Mouse (Mus musculus): ENCODE measurements around the gene Mef2d. TPM values are rescaled to one million over a fixed set of nuclear protein-coding genes. Genes with fewer than 3 reads are reported as not detected.

Mef2d gene
- total RNA-seq, 2 experiments from 2014 or later, result 173 to 184 TPM

DNA sequence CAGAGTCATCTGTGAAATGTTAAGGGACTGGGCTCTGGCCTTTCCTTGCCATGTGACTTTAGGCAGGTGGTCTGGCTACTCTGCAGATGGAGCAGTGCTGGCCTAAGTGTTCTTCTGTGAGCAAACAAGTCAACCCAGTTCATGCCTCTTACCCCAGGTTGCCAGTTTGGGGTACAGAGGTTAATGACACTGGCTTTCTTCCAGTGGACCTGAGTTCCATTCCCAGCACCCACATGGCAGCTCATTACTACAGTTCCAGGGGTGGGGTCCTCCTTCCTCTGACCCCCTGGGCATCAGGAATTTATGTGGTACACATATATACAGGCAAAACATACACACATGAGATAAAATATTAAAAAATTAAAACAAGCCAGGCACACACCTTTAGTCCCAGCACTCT is 14.6 kb downstream of the Mef2d start:
- Histone ChIP-seq H3K27ac (peak overlapping the region; percentile 90), H3K4me3 (no peak overlapping the region)
- intact Hi-C loops (cut with DNase I), result no loop called here
- no peak for DNase-seq
- no peak for TF ChIP-seq CTCF (IDR thresholded peaks at IDR 0.05)

DNA sequence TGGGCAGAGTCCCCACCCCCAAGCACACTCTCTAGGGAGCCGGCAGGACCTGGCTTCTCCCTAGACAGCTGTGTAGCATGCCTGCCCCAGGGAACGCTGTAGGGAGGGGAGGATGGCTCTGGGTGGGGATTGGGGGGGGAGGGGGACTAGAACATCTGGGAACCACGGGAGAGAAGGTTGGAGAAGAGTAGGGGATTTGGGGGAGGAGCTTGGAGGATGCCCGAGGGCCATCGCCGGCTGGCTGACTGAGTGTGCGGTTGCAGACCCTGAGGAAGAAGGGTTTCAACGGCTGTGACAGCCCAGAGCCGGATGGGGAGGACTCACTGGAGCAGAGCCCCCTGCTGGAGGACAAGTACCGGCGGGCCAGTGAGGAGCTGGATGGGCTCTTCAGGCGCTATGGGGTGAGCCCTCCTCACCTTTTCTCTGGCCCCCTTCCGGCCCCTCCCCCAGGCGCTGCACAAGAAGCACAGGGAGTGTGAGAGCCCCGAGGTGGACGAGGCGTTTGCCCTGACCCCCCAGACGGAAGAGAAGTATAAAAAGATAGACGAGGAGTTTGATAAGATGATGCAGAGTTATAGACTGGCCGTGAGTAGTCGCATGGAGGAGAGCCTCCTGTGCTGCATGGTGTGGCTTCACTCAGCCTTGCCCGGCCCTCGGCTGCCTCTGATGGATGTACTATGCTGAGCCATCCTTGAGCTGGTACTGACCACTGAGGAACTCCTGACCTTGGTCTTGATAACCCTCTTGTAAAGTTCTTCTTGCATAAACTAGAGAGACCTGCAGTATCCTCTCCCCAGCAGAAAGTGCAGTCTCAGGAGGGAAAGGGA is 15.8 kb downstream of the Mef2d start:
- Histone ChIP-seq H3K4me3 (peak overlapping the region; percentile 33), H3K27ac (peak overlapping the region; percentile 90)
- intact Hi-C loops (cut with DNase I), result no loop called here
- DNase-seq, result peak; percentile 73
- TF ChIP-seq CTCF (IDR thresholded peaks at IDR 0.05), result peak; percentile 69

DNA sequence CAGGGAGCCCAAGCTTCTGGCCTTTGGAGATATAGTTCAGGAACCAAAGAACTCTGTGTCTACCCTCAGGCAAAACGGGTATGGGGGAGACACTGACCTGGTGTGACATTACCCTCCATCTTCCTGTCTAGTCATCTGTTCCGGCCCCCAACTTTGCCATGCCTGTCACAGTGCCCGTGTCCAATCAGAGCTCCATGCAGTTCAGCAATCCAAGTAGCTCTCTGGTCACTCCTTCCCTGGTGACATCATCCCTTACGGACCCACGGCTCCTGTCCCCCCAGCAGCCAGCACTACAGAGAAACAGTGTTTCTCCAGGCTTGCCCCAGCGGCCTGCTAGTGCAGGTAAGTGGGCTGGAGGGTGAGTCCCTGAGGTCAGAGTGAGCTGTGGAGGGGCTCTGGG is 16.8 kb downstream of the Mef2d start:
- Histone ChIP-seq H3K27ac (peak overlapping the region; percentile 90), H3K4me3 (no peak overlapping the region)
- no peak for DNase-seq
- intact Hi-C loops (cut with DNase I), result no loop called here
- TF ChIP-seq CTCF (IDR thresholded peaks at IDR 0.05), result no peak

DNA sequence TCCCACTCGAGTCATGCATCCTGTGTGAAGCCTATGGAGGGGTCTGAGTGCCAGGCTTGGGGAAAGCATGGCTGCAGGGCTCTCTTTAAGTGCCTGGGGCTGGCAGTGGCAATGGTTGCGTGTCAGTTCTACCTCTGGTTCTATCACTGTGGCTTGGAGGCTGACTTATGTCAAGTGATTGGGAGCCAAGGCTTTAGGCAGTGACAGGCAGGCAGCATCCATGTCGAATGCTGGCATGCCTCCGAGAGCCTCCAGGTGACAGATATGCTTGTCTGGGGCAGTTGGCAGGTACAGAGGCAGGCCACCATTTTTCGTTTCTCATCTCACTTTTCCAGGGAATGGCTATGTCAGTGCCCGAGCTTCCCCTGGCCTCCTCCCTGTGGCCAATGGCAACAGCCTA is 18.7 kb downstream of the Mef2d start:
- DNase-seq, result peak; percentile 23
- intact Hi-C loops (cut with DNase I), result no loop called here
- H3K27ac ChIP-seq, result peak overlapping the region; percentile 90
- TF ChIP-seq CTCF (IDR thresholded peaks at IDR 0.05), result no peak
- peak overlapping the region; percentile 7; the same call in 1 of the 2 replicates for H3K4me3 ChIP-seq

DNA sequence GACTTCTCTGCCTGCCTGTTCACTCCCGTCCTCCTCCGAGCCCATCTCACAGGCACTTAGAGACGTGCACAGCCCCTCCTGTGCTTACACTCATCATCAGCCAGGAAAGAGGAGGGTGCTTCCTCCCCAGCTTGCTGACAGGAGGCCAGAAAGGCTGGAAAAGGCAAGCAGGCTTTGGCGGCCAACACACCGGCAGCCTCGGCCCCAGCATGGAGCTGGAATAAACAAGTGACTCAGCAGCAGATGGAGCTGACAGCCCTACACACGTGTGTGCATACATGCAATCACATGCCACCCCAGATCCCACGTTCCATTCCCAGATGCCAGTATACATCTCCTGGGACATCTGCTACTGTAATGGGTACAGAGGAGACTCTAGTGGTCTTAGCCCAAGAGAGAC is 20.1 kb downstream of the Mef2d start:
- Histone ChIP-seq H3K27ac (peak overlapping the region; percentile 90), H3K4me3 (peak overlapping the region; percentile 31; the same call in 1 of the 2 replicates)
- no peak for TF ChIP-seq CTCF (IDR thresholded peaks at IDR 0.05)
- intact Hi-C loops (cut with DNase I), result no loop called here
- DNase-seq, result peak; percentile 91

DNA sequence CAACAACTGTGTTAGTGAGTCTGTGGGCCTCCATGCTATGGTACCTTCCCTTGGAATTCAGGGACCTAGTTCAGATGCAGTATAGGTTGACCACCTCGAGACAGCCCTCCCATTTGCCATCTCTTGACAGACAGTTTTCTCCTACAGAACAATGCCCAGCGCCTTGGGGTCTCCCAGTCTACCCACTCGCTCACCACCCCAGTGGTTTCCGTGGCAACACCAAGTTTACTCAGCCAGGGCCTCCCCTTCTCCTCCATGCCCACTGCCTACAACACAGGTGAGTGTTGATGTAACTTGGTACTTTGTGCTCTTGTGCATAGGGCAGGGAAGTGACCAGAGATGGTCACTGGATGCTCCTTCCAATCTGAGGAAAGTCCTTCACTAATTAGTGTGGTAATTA is 20.6 kb downstream of the Mef2d start:
- peak overlapping the region; percentile 90 for H3K27ac ChIP-seq
- no peak for DNase-seq
- H3K4me3 ChIP-seq, result peak overlapping the region; percentile 31; the same call in 1 of the 2 replicates
- intact Hi-C loops (cut with DNase I), result no loop called here
- no peak for TF ChIP-seq CTCF (IDR thresholded peaks at IDR 0.05)

DNA sequence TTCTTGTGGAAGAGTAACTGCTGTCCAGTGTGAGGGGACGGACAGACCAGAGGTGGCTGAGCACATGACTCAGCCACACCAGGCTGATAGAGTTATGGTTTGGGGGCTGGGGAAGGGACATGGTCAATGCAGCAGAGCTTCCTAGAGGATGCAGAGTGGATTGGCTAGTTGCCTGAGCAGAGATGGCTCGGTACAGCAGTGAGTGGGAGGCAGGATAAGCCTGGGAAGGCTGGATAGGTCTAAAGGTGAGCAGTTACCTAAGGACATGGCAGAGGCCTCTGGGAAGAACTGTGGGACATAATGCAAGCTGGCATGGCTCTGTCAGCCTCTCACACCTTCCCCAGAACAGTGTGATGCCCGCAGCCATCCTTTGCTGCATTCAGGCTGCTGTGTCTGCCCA is 21.7 kb downstream of the Mef2d start:
- intact Hi-C loops (cut with DNase I), result no loop called here
- TF ChIP-seq CTCF (IDR thresholded peaks at IDR 0.05), result no peak
- DNase-seq, result peak; percentile 26
- Histone ChIP-seq H3K27ac (peak overlapping the region; percentile 90), H3K4me3 (no peak overlapping the region)

DNA sequence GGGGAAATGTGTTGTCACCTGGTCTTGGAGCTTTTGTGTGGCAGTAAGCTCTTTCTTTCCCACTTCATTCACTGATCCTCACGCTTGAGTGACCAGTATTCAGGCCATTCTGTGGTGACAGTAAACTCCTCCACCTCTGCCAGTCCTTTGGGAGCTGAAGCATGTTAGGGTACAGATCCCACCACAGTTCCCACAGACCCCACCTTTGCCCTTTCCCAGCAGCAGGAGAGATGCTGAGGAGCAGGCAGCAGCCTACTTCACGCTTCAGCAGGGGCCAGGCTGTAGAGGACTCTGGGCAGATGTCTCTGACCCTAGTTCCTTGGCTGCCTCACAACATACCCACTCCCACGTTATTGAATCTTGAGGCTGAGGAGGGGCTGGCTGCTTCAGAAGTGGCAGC is 22.1 kb downstream of the Mef2d start:
- intact Hi-C loops (cut with DNase I), result no loop called here

DNA sequence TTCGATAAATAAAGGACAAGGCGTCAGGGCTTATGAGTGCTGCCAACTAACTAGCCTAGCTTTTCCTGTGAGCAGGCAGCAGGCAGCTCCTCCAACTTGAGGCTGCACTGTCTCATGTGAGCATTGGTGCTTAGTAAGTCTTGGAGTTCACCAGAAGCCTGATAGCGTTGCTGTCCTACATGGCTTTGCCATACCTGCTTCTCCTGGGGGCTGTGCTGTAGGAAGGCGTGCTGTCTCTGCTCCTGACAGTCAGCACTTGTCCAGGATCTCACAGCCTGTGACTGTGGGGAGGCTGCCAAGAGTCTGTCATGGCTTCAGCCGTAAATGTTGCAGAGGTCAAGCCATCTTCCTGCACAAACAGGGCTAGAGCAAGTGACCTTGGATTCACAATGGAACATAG is 23.9 kb downstream of the Mef2d start:
- peak; percentile 78 for DNase-seq
- TF ChIP-seq CTCF (IDR thresholded peaks at IDR 0.05), result no peak
- intact Hi-C loops (cut with DNase I), result no loop called here
- no peak overlapping the region for H3K4me3 ChIP-seq
- peak overlapping the region; percentile 90 for H3K27ac ChIP-seq

More for the DNA sequence above, 22.1 kb downstream of the Mef2d start:
- H3K27ac ChIP-seq, result peak overlapping the region; percentile 90
- TF ChIP-seq CTCF (IDR thresholded peaks at IDR 0.05), result no peak
- DNase-seq, result no peak
- H3K4me3 ChIP-seq, result no peak overlapping the region

DNA sequence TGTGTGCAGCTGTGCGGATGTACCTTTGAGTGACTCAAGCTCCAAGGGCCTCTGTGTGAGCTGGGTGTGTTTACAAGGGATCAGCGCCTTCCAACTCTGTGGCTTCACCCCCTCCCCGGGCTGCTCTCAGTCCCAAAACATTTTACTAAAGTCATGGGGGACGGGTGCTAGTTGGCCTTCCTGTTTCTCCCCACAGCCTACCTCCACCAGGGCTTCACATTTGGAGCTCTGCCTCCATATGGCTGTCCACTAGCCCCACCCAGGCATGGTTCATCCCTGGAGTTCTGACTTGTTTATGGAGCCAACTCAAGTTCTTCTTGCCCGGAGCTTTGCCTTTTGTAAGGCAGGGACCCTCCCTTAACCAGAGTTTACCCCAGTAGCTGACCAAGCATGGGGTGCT is 28.2 kb downstream of the Mef2d start:
- TF ChIP-seq CTCF (IDR thresholded peaks at IDR 0.05), result no peak
- intact Hi-C loops (cut with DNase I), result no loop called here
- no peak for DNase-seq
- Histone ChIP-seq H3K27ac (peak overlapping the region; percentile 88), H3K4me3 (no peak overlapping the region)

DNA sequence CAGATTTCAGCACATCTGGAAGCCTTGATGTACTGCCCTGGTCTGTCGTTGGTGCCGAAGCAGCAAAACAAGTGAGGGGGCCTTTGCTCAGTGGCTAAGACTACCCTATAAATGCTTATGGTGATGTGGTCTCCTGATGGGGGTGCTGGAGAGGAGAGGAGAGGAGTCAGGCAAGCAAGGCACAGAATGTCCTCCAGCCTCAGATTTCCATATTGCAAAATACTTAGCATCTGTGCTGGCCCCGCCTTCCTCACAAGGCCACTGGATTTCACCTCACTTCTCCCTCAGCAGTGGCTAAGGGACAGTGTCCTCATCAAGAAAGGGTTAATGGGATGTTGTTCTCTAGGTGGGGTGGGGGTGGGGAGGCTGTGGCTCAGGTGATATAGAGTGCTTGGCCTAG is 30.3 kb downstream of the Mef2d start:
- Histone ChIP-seq H3K4me3 (no peak overlapping the region), H3K27ac (peak overlapping the region; percentile 88)
- TF ChIP-seq CTCF (IDR thresholded peaks at IDR 0.05), result no peak; the same call in 1 of the 2 replicates
- intact Hi-C loops (cut with DNase I), result loop anchor here (2.0 kb wide), 1 partner anchor 28 kb away; no protein-coding TSS in a partner anchor
- no peak for DNase-seq

DNA sequence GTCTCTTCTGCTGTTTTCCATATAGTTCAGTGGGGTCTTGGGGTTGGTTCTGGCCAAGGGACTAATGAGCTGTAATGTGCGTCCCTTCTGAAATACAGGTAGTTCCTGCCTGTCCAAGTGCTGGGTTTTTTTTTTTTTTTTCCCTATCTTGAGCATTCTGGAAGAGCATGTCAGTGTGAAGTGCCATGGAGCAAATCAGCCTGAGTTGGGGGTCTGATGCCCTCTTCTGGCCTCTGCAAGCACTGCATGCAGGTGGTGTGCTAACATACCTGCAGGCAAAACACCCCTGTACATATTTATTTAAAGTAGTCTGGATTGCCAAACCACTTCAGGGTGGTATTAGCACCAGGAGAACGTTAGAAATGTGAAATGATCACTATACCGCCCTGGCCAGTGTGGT is 31.2 kb downstream of the Mef2d start:
- Histone ChIP-seq H3K4me3 (no peak overlapping the region), H3K27ac (peak overlapping the region; percentile 88)
- peak; percentile 86 for TF ChIP-seq CTCF (IDR thresholded peaks at IDR 0.05)
- intact Hi-C loops (cut with DNase I), result loop anchor here (2.0 kb wide), 1 partner anchor 29 kb away; no protein-coding TSS in a partner anchor
- peak; percentile 76 for DNase-seq

DNA sequence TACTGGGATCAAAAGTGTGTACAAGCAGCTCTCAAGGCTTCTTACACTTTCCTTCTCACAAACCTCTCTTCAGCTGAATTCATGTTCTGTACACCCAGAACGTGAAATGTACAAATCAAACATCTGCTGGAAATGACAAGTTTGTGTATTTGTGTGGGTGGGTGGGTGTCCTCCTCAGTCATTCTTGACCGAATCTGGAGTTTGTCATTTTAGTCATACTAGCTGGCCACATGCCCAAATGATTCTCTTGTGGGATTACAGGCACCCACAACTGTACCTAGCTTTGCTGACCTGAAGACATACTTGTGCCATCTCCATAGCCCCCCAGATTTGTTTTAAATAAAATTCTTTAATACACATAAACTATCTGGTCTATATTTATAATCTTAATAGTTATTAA is 32.7 kb downstream of the Mef2d start:
- TF ChIP-seq CTCF (IDR thresholded peaks at IDR 0.05), result no peak
- no peak for DNase-seq
- Histone ChIP-seq H3K4me3 (no peak overlapping the region), H3K27ac (peak overlapping the region; percentile 88)
- intact Hi-C loops (cut with DNase I), result loop anchor here (2.0 kb wide), 1 partner anchor 90 kb away; no protein-coding TSS in a partner anchor
